ENCODE assay signal across 29 mouse cellular contexts in genomic region chr15:31614666-31615065, GRCm38 (mm10). TPM values are rescaled to one million over a fixed set of nuclear protein-coding genes. Genes with fewer than 3 reads are reported as not detected.
"Had no signal": no experiment of that assay in that cellular context is flagged by ENCODE, and none has a peak within 500 bp of the region (broad histone marks: within the 10 kb centered on the region; RNA-seq: fewer than 3 reads in every experiment).

No protein-coding gene starts in this region.

- H3K4me1 ChIP-seq: heart, embryonic 10.5 days; heart, embryonic 12.5 days; hindbrain, embryonic 10.5 days; hindbrain, embryonic 12.5 days; intestine, embryonic 15.5 days; limb, embryonic 10.5 days; limb, embryonic 12.5 days; liver, embryonic 13.5 days; liver, embryonic 15.5 days had no signal

- H3K9ac ChIP-seq: heart, embryonic 12.5 days; hindbrain, embryonic 12.5 days; hindbrain, embryonic 14.5 days; intestine, embryonic 15.5 days; limb, embryonic 12.5 days; liver, embryonic 13.5 days; liver, embryonic 15.5 days had no signal

- H3K27ac ChIP-seq: gastrocnemius, adult 2 months; heart, embryonic 10.5 days; hindbrain, embryonic 10.5 days; hindbrain, embryonic 12.5 days; hindbrain, embryonic 14.5 days; intestine, embryonic 15.5 days; layer of hippocampus, adult 2 months; left cerebral cortex, adult 2 months; limb, embryonic 10.5 days; limb, embryonic 12.5 days; liver, embryonic 13.5 days; liver, embryonic 15.5 days had no signal

- H3K27me3 ChIP-seq: heart, embryonic 12.5 days; hindbrain, embryonic 12.5 days; intestine, embryonic 15.5 days; limb, embryonic 12.5 days; liver, embryonic 13.5 days; liver, embryonic 15.5 days had no signal

- ATAC-seq: hindbrain, embryonic 16.5 days; inflammation-experienced regulatory T-cells, adult 6 months; intestine, embryonic 15.5 days; intestine, postnatal 0 days had no signal

- H3K4me2 ChIP-seq: heart, embryonic 12.5 days; hindbrain, embryonic 12.5 days; hindbrain, embryonic 14.5 days; intestine, embryonic 15.5 days; limb, embryonic 12.5 days; liver, embryonic 11.5 days; liver, embryonic 13.5 days; liver, embryonic 15.5 days had no signal

- H3K4me3 ChIP-seq: gastrocnemius, adult 2 months; heart, embryonic 10.5 days; heart, embryonic 12.5 days; hindbrain, embryonic 10.5 days; hindbrain, embryonic 12.5 days; intestine, embryonic 15.5 days; layer of hippocampus, adult 2 months; left cerebral cortex, adult 2 months; limb, embryonic 10.5 days; limb, embryonic 12.5 days; liver, embryonic 13.5 days; liver, embryonic 15.5 days had no signal

- DNase-seq: gastrocnemius, adult 2 months; gastrocnemius, postnatal 10 days; gastrocnemius, postnatal 25 days; heart, adult 18-20 months; heart, postnatal 10 days; heart, postnatal 4 days; kidney, adult 18-20 months; kidney, adult 8-10 months; kidney, postnatal 10 days; kidney, postnatal 25 days; kidney, postnatal 4 days; liver; liver, embryonic 13.5 days had no signal

- H3K9me3 ChIP-seq: heart, embryonic 10.5 days; heart, embryonic 12.5 days; hindbrain, embryonic 10.5 days; hindbrain, embryonic 12.5 days; intestine, embryonic 15.5 days; limb, embryonic 10.5 days; limb, embryonic 12.5 days; liver, embryonic 13.5 days; liver, embryonic 15.5 days had no signal

RNA-seq across cellular contexts. Expression of gene Cmbl, which starts 49.5 kb away (rescaled TPM):
- total RNA-seq: granulocyte monocyte progenitor cell, adult 5-6 weeks had no signal
- polyA plus RNA-seq: inflammation-experienced regulatory T-cells, adult 6 months had no signal
